ENCODE assay signal across 3 mouse cellular contexts in genomic region chr4:43152413-43152812, GRCm38 (mm10).
DNase-seq lines count a peak whose midpoint lies in the region; TF ChIP-seq lines count a peak whose summit lies in the region.
"Not testable (repeated sequence)": the region's sequence is repeated elsewhere in the genome, so short reads cannot be mapped to it uniquely, and the experiment has no call there.

No protein-coding gene starts in this region.

- H3K4me1 ChIP-seq in CH12.LX (ENCODE audit: control insufficient read depth in 1 of 2, insufficient read depth in 2 of 2); ES-E14 (ENCODE audit: control insufficient read depth in 2 of 2, insufficient read depth in 2 of 2, low read length in 2 of 2, poor library complexity in 1 of 2); MEL (ENCODE audit: control insufficient read depth in 1 of 2, insufficient read depth in 2 of 2, low read length in 2 of 2): not testable (repeated sequence)

- not testable (repeated sequence) for TF ChIP-seq EP300 in CH12.LX (IDR thresholded peaks at IDR 0.05; ENCODE audit: low read length); MEL (IDR thresholded peaks at IDR 0.05; ENCODE audit: low read depth in 1 of 2, low read length in 2 of 2)

- DNase-seq in CH12.LX (ENCODE audit: extremely low read depth); ES-E14 (ENCODE audit: low read depth, low spot score); MEL (ENCODE audit: low read depth, low spot score): not testable (repeated sequence)

- not testable (repeated sequence) for H3K9ac ChIP-seq in CH12.LX (ENCODE audit: insufficient read depth, low read depth); ES-E14 (ENCODE audit: insufficient read depth, low read depth, low read length, poor library complexity, severe bottlenecking); MEL (ENCODE audit: control insufficient read depth, low read depth, low read length, poor library complexity, severe bottlenecking)

- not testable (repeated sequence) for TF ChIP-seq CTCF in CH12.LX (conservative IDR thresholded peaks at IDR 0.05 in 1 of 2, IDR thresholded peaks at IDR 0.05 in 1 of 2; ENCODE audit: low read depth in 2 of 2, low read length in 2 of 2); MEL (IDR thresholded peaks at IDR 0.05 in 2 of 3, conservative IDR thresholded peaks at IDR 0.05 in 1 of 3; ENCODE audit: control insufficient read depth in 1 of 3, insufficient read depth in 1 of 3, low read depth in 2 of 3, low read length in 3 of 3, poor library complexity in 1 of 3, severe bottlenecking in 1 of 3)

- H3K4me3 ChIP-seq in CH12.LX (replicated peaks in 1 of 3; ENCODE audit: low read depth in 2 of 3, low read length in 2 of 3, poor library complexity in 1 of 3); ES-E14 (ENCODE audit: insufficient read depth in 1 of 2, low read depth in 1 of 2, low read length in 2 of 2, poor library complexity in 1 of 2, severe bottlenecking in 1 of 2); MEL (ENCODE audit: control insufficient read depth in 1 of 2, insufficient read depth in 1 of 2, low read depth in 2 of 2, low read length in 2 of 2): not testable (repeated sequence)

- not testable (repeated sequence) for TF ChIP-seq RAD21 in CH12.LX (IDR thresholded peaks at IDR 0.05; ENCODE audit: low read depth, low read length); MEL (IDR thresholded peaks at IDR 0.05; ENCODE audit: low read depth, low read length)

- not testable (repeated sequence) for H3K36me3 ChIP-seq in CH12.LX (replicated peaks in 1 of 2; ENCODE audit: control insufficient read depth in 1 of 2, insufficient read depth in 1 of 2, low read length in 1 of 2); ES-E14 (ENCODE audit: control insufficient read depth, insufficient read depth, low read length, poor library complexity, severe bottlenecking)
- H3K36me3 ChIP-seq in MEL (ENCODE audit: control insufficient read depth in 1 of 2, insufficient read depth in 2 of 2, low read length in 2 of 2), result peaks cover 0 to 13% of the 10 kb centered on the region in 2 experiments; a peak in 2 of 4 replicates

- dilution Hi-C loops in CH12.LX (cut with MboI; ENCODE audit: extremely low pct_ligation_motif_present, extremely low pct_unique_long_range_greater_than_20kb, low sequenced_read_pairs), result not testable (repeated sequence)

- TF ChIP-seq POLR2A in CH12.LX (IDR thresholded peaks at IDR 0.05; ENCODE audit: low read depth, low read length); MEL (IDR thresholded peaks at IDR 0.05; ENCODE audit: control insufficient read depth in 1 of 2, insufficient read depth in 1 of 2, low read depth in 1 of 2, low read length in 2 of 2, poor library complexity in 1 of 2): not testable (repeated sequence)

- not testable (repeated sequence) for H3K4me2 ChIP-seq in CH12.LX (ENCODE audit: insufficient read depth, low read depth, poor library complexity, severe bottlenecking)

- H3K27me3 ChIP-seq in CH12.LX (replicated peaks); MEL (ENCODE audit: control insufficient read depth in 1 of 2, insufficient read depth in 2 of 2, low read length in 2 of 2): not testable (repeated sequence)

- H3K27ac ChIP-seq in CH12.LX (ENCODE audit: insufficient read depth, low read depth); ES-E14 (ENCODE audit: insufficient read depth, low read depth, low read length, poor library complexity, severe bottlenecking); MEL (ENCODE audit: control insufficient read depth, low read depth, low read length): not testable (repeated sequence)

- not testable (repeated sequence) for H3K79me2 ChIP-seq in CH12.LX (replicated peaks; ENCODE audit: control insufficient read depth, extremely low read depth, insufficient read depth, poor library complexity, severe bottlenecking); MEL (ENCODE audit: control insufficient read depth, insufficient read depth, low read length, poor library complexity)

- H3K9me3 ChIP-seq in CH12.LX (replicated peaks; ENCODE audit: low read length); ES-E14 (ENCODE audit: control insufficient read depth, insufficient read depth, low read depth, low read length); MEL (replicated peaks; ENCODE audit: insufficient read depth, low read length): not testable (repeated sequence)

- in situ Hi-C loops in CH12.LX (cut with MboI; ENCODE audit: low pct_ligation_motif_present, low pct_unique_long_range_greater_than_20kb, low sequenced_read_pairs); ES-E14 (cut with MboI; ENCODE audit: low sequenced_read_pairs in 2 of 2, unreplicated experiment in 2 of 2): not testable (repeated sequence)

TF ChIP-seq in CH12.LX, 34 proteins besides CTCF, POLR2A, EP300 and RAD21:
- TF ChIP-seq MAFK (IDR thresholded peaks at IDR 0.05; ENCODE audit: insufficient replicate concordance, low read length), result peak; percentile 81; the same call in 1 of the 2 replicates

TF ChIP-seq in ES-E14, 5 proteins besides CTCF, POLR2A, EP300 and RAD21:
- peak; percentile 82 for TF ChIP-seq MAFK (IDR thresholded peaks at IDR 0.05; ENCODE audit: insufficient read depth, low read depth, low read length)

TF ChIP-seq in MEL, 35 proteins besides CTCF, POLR2A, EP300 and RAD21:
- peak; percentile 34; the same call in 1 of the 2 replicates for TF ChIP-seq MAFK (IDR thresholded peaks at IDR 0.05; ENCODE audit: borderline replicate concordance, low read depth, low read length)
